Mouse (Mus musculus) kidney, postnatal 0 days (tissue): Measurements from ENCODE around the gene Dlgap1. TPM values are rescaled to one million over a fixed set of nuclear protein-coding genes. Genes with fewer than 3 reads are reported as not detected.
A peak's percentile ranks its signal among the peaks of the same experiment; 100 is the strongest.

Experiments used
- ATAC-seq: fragments of 200-750 bp; cut with Nextera tagmentation; replicated peaks from 2 replicates; pipeline ENCODE4 v1.8.0; 2017; ENCODE audit warnings: low read depth, moderate number of reproducible peaks, moderate TSS enrichment, moderate library complexity; ENCODE audit not compliant: low FRiP score
- DNase-seq: peaks from one replicate; pipeline ENCODE4 v3.0.0-alpha.2; 2016; ENCODE audit warnings: low spot score
- H3K27ac ChIP-seq: fragments of 300-500 bp; sonication (generic); 2 replicates; pipeline ENCODE4 v1.5.1; 2014; ENCODE audit warnings: mild to moderate bottlenecking
- H3K27me3 ChIP-seq: fragments of 300-500 bp; sonication (generic); 2 replicates; pipeline ENCODE4 v1.6.1; 2014; ENCODE audit warnings: low read length, mixed read lengths; ENCODE audit not compliant: insufficient read depth
- H3K36me3 ChIP-seq: fragments of 300-500 bp; sonication (generic); 2 replicates; pipeline ENCODE4 v1.6.1; 2014; ENCODE audit warnings: low read length, mixed read lengths; ENCODE audit not compliant: insufficient read depth
- H3K4me1 ChIP-seq: fragments of 300-500 bp; sonication (generic); replicated peaks from 2 replicates; pipeline ENCODE4 v1.6.1; 2014; ENCODE audit warnings: antibody characterized with exemption, low read length, mixed read lengths; ENCODE audit not compliant: insufficient read depth
- H3K4me2 ChIP-seq: fragments of 300-500 bp; sonication (generic); 2 replicates; pipeline ENCODE4 v1.6.1; 2014; ENCODE audit warnings: mild to moderate bottlenecking, low read length, moderate library complexity, mixed read lengths
- H3K4me3 ChIP-seq: fragments of 300-500 bp; sonication (generic); replicated peaks from 2 replicates; pipeline ENCODE4 v1.5.1; 2014; ENCODE audit warnings: low read depth, low read length
- H3K9ac ChIP-seq: fragments of 300-500 bp; sonication (generic); 2 replicates; pipeline ENCODE4 v1.6.1; 2014; ENCODE audit warnings: low read depth, low read length
- H3K9me3 ChIP-seq: fragments of 300-500 bp; sonication (generic); replicated peaks from 2 replicates; pipeline ENCODE4 v1.6.1; 2016; ENCODE audit warnings: low read length, inconsistent platforms, mixed read lengths
- CTCF ChIP-seq: IDR thresholded peaks from 2 replicates; pipeline ENCODE4 v1.5.1; 2016; ENCODE audit warnings: antibody characterized with exemption, low read depth, mild to moderate bottlenecking, moderate library complexity
- WGBS: fragments of 180-500 bp; shearing (Covaris S2); extraction: QIAGEN DNeasy Blood & Tissue Kit; methylation state at CpG from one replicate; pipeline ENCODE4 v1.1.7; 2014; 5-methylcytosine and 5-hydroxymethylcytosine counted together
- polyA plus RNA-seq: library from polyadenylated mRNA; unstranded; fragments of >200 nt; fragmentation: Nextera tagmentation; extraction: Ambion mirVana; gene quantifications from 2 replicates; pipeline ENCODE4 v1.2.1, GENCODE M21; 2015

Dlgap1 gene
- polyA plus RNA-seq, 1 experiment from 2014 or later, result 3.6 TPM

GRCm38 (mm10) chr17:70748476-70748830, 779.6 kb downstream of the Dlgap1 start:
- no peak for TF ChIP-seq CTCF
- H3K9ac ChIP-seq, result 0 out of 2 replicates have a peak overlapping the region, but pooled peaks have one; percentile 43
- no peak for ATAC-seq

GRCm38 (mm10) chr17:70748964-70749650, 780.2 kb downstream of the Dlgap1 start:
- whole genome bisulfite sequencing, result 43% methylated on average over 7 of the region's 7 CpGs

More at GRCm38 (mm10) chr17:70748476-70748830, 779.6 kb downstream of the Dlgap1 start:
- Histone ChIP-seq H3K4me3 (no peak overlapping the region), H3K36me3 (no peaks in the 10 kb centered on the region), H3K4me2 (peak overlapping the region; percentile 57), H3K9me3 (no peaks in the 10 kb centered on the region), H3K27ac (peak overlapping the region; percentile 88), H3K4me1 (peaks cover 20% of the 10 kb centered on the region), H3K27me3 (no peaks in the 10 kb centered on the region)
- DNase-seq, result no peak
- WGBS, result 21% methylated on average over 10 of the region's 10 CpGs

DNA sequence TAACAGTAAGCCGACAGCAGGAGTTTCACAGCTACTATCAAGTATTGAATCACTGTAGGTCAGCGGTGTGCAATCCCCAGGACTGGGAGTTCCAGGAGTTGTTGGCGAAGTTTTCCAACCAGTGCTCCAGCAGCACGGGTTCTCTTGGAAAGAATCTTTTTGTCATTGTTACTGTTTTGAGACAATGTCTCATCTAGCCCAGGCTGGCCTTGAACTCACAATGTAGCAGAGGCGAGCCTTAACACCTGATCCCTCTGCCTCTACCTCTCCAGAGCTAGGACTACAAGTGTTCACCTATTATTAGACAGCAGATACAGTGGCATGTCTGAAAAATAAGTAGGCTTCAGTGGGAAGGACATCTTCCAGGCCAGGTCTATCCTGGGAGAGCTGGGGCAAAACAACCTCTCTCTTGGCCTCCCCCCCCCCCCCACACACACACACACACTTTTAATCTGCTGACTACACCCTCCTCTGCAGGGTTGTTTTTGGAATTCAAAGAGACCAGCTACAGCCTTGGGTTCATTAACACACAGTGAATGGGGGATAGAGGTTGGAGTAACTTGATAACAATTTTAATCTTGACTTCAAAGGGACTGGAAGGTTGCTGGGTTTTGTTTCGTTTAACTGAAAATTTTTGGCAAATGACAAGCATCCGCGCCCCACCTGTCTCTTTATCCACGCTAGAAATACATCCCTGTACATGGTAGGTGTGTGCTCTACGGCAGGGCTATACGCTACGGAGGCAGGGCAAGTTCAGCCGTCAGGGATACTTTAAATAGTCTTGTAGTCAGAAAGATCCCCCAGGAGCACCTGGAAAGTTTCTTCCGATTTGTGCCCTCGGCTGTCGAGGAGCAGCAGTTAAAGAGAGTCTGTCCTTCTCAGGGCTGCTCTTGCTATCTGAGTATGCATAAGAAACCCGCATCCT, 781.6 kb downstream of the Dlgap1 start:
- H3K4me1 ChIP-seq, result peaks cover 16% of the 10 kb centered on the region
- no peaks in the 10 kb centered on the region for H3K9me3 ChIP-seq
- peak overlapping the region; percentile 62; the same call in 1 of the 2 replicates for H3K9ac ChIP-seq
- no peaks in the 10 kb centered on the region for H3K36me3 ChIP-seq
- WGBS, result 39% methylated on average over 17 of the region's 17 CpGs
- no peak for ATAC-seq
- no peak for DNase-seq
- H3K4me2 ChIP-seq, result peak overlapping the region; percentile 62
- no peak for TF ChIP-seq CTCF
- peak overlapping the region; percentile 94 for H3K27ac ChIP-seq
- H3K27me3 ChIP-seq, result no peaks in the 10 kb centered on the region
- H3K4me3 ChIP-seq, result peak overlapping the region; percentile 34; the same call in 1 of the 2 replicates

More at GRCm38 (mm10) chr17:70748964-70749650, 780.2 kb downstream of the Dlgap1 start:
- no peak overlapping the region for H3K9ac ChIP-seq
- DNase-seq (no peak), ATAC-seq (no peak)
- no peaks in the 10 kb centered on the region for H3K27me3 ChIP-seq
- no peaks in the 10 kb centered on the region for H3K9me3 ChIP-seq
- no peak overlapping the region for H3K4me2 ChIP-seq
- no peak overlapping the region for H3K4me3 ChIP-seq
- peaks cover 16% of the 10 kb centered on the region for H3K4me1 ChIP-seq
- TF ChIP-seq CTCF, result no peak
- H3K27ac ChIP-seq, result peak overlapping the region; percentile 88; the same call in 1 of the 2 replicates
- no peaks in the 10 kb centered on the region for H3K36me3 ChIP-seq

GRCm38 (mm10) chr17:70751161-70751651, 782.3 kb downstream of the Dlgap1 start:
- no peak for TF ChIP-seq CTCF
- no peaks in the 10 kb centered on the region for H3K36me3 ChIP-seq
- ATAC-seq (peak; percentile 53), DNase-seq (peak; percentile 88)
- WGBS, result 2% methylated on average over 19 of the region's 19 CpGs
- peak overlapping the region; percentile 62 for H3K9ac ChIP-seq
- peak overlapping the region; percentile 94 for H3K27ac ChIP-seq
- H3K4me1 ChIP-seq, result peaks cover 16% of the 10 kb centered on the region
- no peaks in the 10 kb centered on the region for H3K27me3 ChIP-seq
- peak overlapping the region; percentile 34; the same call in 1 of the 2 replicates for H3K4me3 ChIP-seq
- no peaks in the 10 kb centered on the region for H3K9me3 ChIP-seq
- H3K4me2 ChIP-seq, result peak overlapping the region; percentile 62

- H3K4me3 ChIP-seq, result peak overlapping the region; percentile 34; the same call in 1 of the 2 replicates
- WGBS, result 40% methylated on average over 6 of the region's 6 CpGs
- DNase-seq (no peak), ATAC-seq (no peak)
- peak overlapping the region; percentile 94 for H3K27ac ChIP-seq
- H3K4me1 ChIP-seq, result peaks cover 16% of the 10 kb centered on the region
- H3K27me3 ChIP-seq, result no peaks in the 10 kb centered on the region
- H3K9me3 ChIP-seq, result no peaks in the 10 kb centered on the region
- peak overlapping the region; percentile 62 for H3K4me2 ChIP-seq
- no peak for TF ChIP-seq CTCF
- H3K36me3 ChIP-seq, result no peaks in the 10 kb centered on the region
- H3K9ac ChIP-seq, result peak overlapping the region; percentile 62
Measured at GRCm38 (mm10) chr17:70751676-70752075, 782.8 kb downstream of the Dlgap1 start.

- Histone ChIP-seq H3K27ac (peak overlapping the region; percentile 90), H3K36me3 (no peaks in the 10 kb centered on the region), H3K4me2 (no peak overlapping the region), H3K9me3 (no peaks in the 10 kb centered on the region), H3K27me3 (no peaks in the 10 kb centered on the region), H3K4me1 (peaks cover 3% of the 10 kb centered on the region), H3K9ac (no peak overlapping the region), H3K4me3 (no peak overlapping the region)
- peak; percentile 25 for DNase-seq
- WGBS, result 39% methylated on average over 13 of the region's 13 CpGs
- TF ChIP-seq CTCF, result no peak
- no peak for ATAC-seq
Measured at GRCm38 (mm10) chr17:70753444-70754032, 784.7 kb downstream of the Dlgap1 start.
